ENCODE assay signal across 8 mouse cellular contexts in the genomic region with DNA sequence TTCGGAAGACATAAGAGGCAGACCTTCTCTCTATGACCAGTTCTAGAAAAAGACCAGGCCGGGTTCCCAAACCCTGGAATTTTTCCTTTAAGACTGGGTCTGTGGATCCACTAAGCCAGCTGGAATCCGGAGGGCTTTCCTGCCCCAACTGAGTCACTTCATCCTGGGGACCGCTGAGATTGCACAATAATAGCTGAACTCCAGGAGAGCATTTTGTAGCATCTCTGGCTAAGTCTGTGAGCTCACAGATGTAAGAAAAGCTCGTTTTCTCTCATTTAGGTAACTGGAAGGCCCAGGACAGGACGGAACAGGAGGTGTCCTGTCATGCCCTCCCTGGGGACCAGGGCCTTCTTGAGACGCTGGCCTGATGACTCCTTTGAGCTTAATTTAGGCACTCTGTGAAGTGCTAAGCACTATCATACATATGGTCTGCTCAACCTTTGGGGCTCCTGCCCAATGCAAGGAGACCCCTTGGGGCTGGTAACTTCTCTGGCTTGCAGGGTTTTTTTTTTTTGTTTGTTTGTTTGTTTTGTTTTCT. TPM values are rescaled to one million over a fixed set of nuclear protein-coding genes. Genes with fewer than 3 reads are reported as not detected.
DNase-seq lines count a peak whose midpoint lies in the region; ATAC-seq and TF ChIP-seq lines count a peak whose summit lies in the region.

No protein-coding gene starts in this region.

- 34% methylated on average over 7 of the region's 7 CpGs for WGBS in kidney, embryonic 15.5 days
- 18% methylated on average over 7 of the region's 7 CpGs for WGBS in heart, embryonic 10.5 days
- WGBS in liver, postnatal 0 days (ENCODE audit: insufficient replicate concordance), result 16% methylated on average over 7 of the region's 7 CpGs

- ATAC-seq in kidney, embryonic 15.5 days (replicated peaks; ENCODE audit: low FRiP score), result no peak
- ATAC-seq in liver, postnatal 0 days, result no peak
- ATAC-seq in megakaryocyte progenitor cell, adult 5-6 weeks (replicated peaks; ENCODE audit: poor library complexity), result no peak

- H3K4me1 ChIP-seq in kidney, embryonic 15.5 days, result peaks cover 80% of the 10 kb centered on the region
- H3K4me1 ChIP-seq in heart, embryonic 10.5 days, result peaks cover 80% of the 10 kb centered on the region
- H3K4me1 ChIP-seq in liver, postnatal 0 days (ENCODE audit: insufficient read depth), result peaks cover 81% of the 10 kb centered on the region

- H3K36me3 ChIP-seq in kidney, embryonic 15.5 days, result no peaks in the 10 kb centered on the region
- H3K36me3 ChIP-seq in heart, embryonic 10.5 days, result no peaks in the 10 kb centered on the region
- H3K36me3 ChIP-seq in liver, postnatal 0 days (replicated peaks; ENCODE audit: insufficient read depth, low read length), result no peaks in the 10 kb centered on the region; the same call in 1 of the 2 replicates

- H3K9ac ChIP-seq in kidney, embryonic 15.5 days, result no peak overlapping the region
- H3K9ac ChIP-seq in liver, postnatal 0 days (replicated peaks), result peak overlapping the region; percentile 26

- peak overlapping the region; percentile 52; the same call in 1 of the 2 replicates for H3K4me2 ChIP-seq in kidney, embryonic 15.5 days
- peak overlapping the region; percentile 81 for H3K4me2 ChIP-seq in liver, postnatal 0 days (ENCODE audit: low read depth, low read length)

- H3K4me3 ChIP-seq in kidney, embryonic 15.5 days (replicated peaks), result no peak overlapping the region
- peak overlapping the region; percentile 45 for H3K4me3 ChIP-seq in heart, embryonic 10.5 days
- peak overlapping the region; percentile 39; the same call in 1 of the 2 replicates for H3K4me3 ChIP-seq in liver, postnatal 0 days (ENCODE audit: low read depth, low read length)

- TF ChIP-seq CTCF in liver, postnatal 0 days (IDR thresholded peaks at IDR 0.05; ENCODE audit: low read depth), result no peak

- H3K9me3 ChIP-seq in kidney, embryonic 15.5 days (replicated peaks), result no peaks in the 10 kb centered on the region
- H3K9me3 ChIP-seq in heart, embryonic 10.5 days, result no peaks in the 10 kb centered on the region
- H3K9me3 ChIP-seq in liver, postnatal 0 days (ENCODE audit: low read length), result no peaks in the 10 kb centered on the region

- DNase-seq in kidney, adult 11 months, result no peak
- DNase-seq in NIH3T3 (ENCODE audit: low read depth), result peak; percentile 29
- no peak for DNase-seq in heart, embryonic 10.5 days (ENCODE audit: low spot score)
- no peak for DNase-seq in liver, postnatal 0 days
- no peak for DNase-seq in adrenal gland, postnatal 4 days (ENCODE audit: low spot score in 2 of 2)
- DNase-seq in right cerebral cortex, postnatal 10 days (ENCODE audit: low spot score in 2 of 2), result no peak

- peak overlapping the region; percentile 54 for H3K27ac ChIP-seq in kidney, embryonic 15.5 days
- H3K27ac ChIP-seq in heart, embryonic 10.5 days, result peak overlapping the region; percentile 78
- peak overlapping the region; percentile 80 for H3K27ac ChIP-seq in liver, postnatal 0 days (ENCODE audit: low read depth)

- no peak; the same call in 1 of the 2 replicates for TF ChIP-seq EP300 in liver, postnatal 0 days (IDR thresholded peaks at IDR 0.05; ENCODE audit: low read depth)

- H3K27me3 ChIP-seq in kidney, embryonic 15.5 days, result no peaks in the 10 kb centered on the region
- H3K27me3 ChIP-seq in heart, embryonic 10.5 days (ENCODE audit: insufficient read depth, poor library complexity, severe bottlenecking), result no peaks in the 10 kb centered on the region
- H3K27me3 ChIP-seq in liver, postnatal 0 days (ENCODE audit: insufficient read depth, low read length), result no peaks in the 10 kb centered on the region

RNA-seq across cellular contexts. Expression of gene Abcg1, which starts 16.6 kb away (rescaled TPM):
- 7.1 and 7.5 TPM in 2 replicates for polyA plus RNA-seq in kidney, embryonic 15.5 days (2015; fragmentation: Nextera tagmentation; extraction: Ambion mirVana)
- 4.9 and 6.0 TPM in 2 replicates for polyA plus RNA-seq in heart, embryonic 10.5 days (2016; fragmentation: Nextera tagmentation; extraction: Ambion mirVana)
- 8.9 and 9.4 TPM in 2 replicates for polyA plus RNA-seq in liver, postnatal 0 days (2015; fragmentation: Nextera tagmentation; extraction: Ambion mirVana)
- total RNA-seq in megakaryocyte progenitor cell, adult 5-6 weeks (2015), result 6.2 and 8.3 TPM in 2 replicates
- 10.6 and 11.3 TPM in 2 replicates for total RNA-seq in megakaryocyte progenitor cell, adult 5-6 weeks (2017)
- total RNA-seq in adrenal gland, postnatal 4 days (2021), result 10 to 100 TPM; 15.4 to 17.2 TPM

RNA-seq across cellular contexts. Expression of gene Tff3, which starts 55.3 kb away (rescaled TPM):
- 1.4 and 49.7 TPM in 2 replicates for polyA plus RNA-seq in kidney, embryonic 15.5 days (2015; fragmentation: Nextera tagmentation; extraction: Ambion mirVana)
- polyA plus RNA-seq in heart, embryonic 10.5 days (2016; fragmentation: Nextera tagmentation; extraction: Ambion mirVana), result 0.50 TPM in 1 of 2 replicates, not detected in the other
- 932 and 1,034 TPM in 2 replicates for polyA plus RNA-seq in liver, postnatal 0 days (2015; fragmentation: Nextera tagmentation; extraction: Ambion mirVana)
- total RNA-seq in megakaryocyte progenitor cell, adult 5-6 weeks (2015), result not detected in 2 replicates
- not detected in 2 replicates for total RNA-seq in megakaryocyte progenitor cell, adult 5-6 weeks (2017)
- total RNA-seq in adrenal gland, postnatal 4 days (2021), result not detected

Comparison
In these comparisons a context has a peak if more than half of its experiments do, and no peak if none do; other contexts are left out.
1. RNA of gene Tff3, which starts 55.3 kb away (polyA plus RNA-seq): 932 to 1,034 TPM in liver, postnatal 0 days; 1.4 to 49.7 TPM in kidney, embryonic 15.5 days and 0.50 TPM in heart, embryonic 10.5 days; every median in the first group is over 10 times any median in the second.
2. Peak in every context shown above with its lines, with median percentiles within 50 percentile points of each other: H3K27ac ChIP-seq.